Mouse (Mus musculus) cerebellum, adult 2 months (tissue): ENCODE measurements around the gene Bola1. TPM values are rescaled to one million over a fixed set of nuclear protein-coding genes. Genes with fewer than 3 reads are reported as not detected.
A peak's percentile ranks its signal among the peaks of the same experiment; 100 is the strongest.

Experiments used
- DNase-seq, 2 experiments: peaks; one replicate each; pipeline ENCODE4 v3.0.0; 2021
- H3K27ac ChIP-seq: fragments of 200-500 bp; 2 replicates; pipeline ENCODE4 v1.5.1; 2012; ENCODE audit warnings: low read length, control low read depth, inconsistent platforms; ENCODE audit not compliant: insufficient read depth
- H3K27me3 ChIP-seq: fragments of 200-500 bp; 2 replicates; pipeline ENCODE4 v1.6.1; 2012; ENCODE audit warnings: inconsistent platforms, mild to moderate bottlenecking, low read length, moderate library complexity; ENCODE audit not compliant: control insufficient read depth, insufficient read depth
- H3K4me1 ChIP-seq: fragments of 200-500 bp; 2 replicates; pipeline ENCODE4 v1.6.1; 2011; ENCODE audit warnings: low read length; ENCODE audit not compliant: control insufficient read depth, insufficient read depth
- H3K4me3 ChIP-seq: fragments of 200-500 bp; replicated peaks from 2 replicates; pipeline ENCODE3; 2011; ENCODE audit warnings: mild to moderate bottlenecking, low read depth, low read length, control low read depth; ENCODE audit not compliant: insufficient read depth
- CTCF ChIP-seq: fragments of 200-500 bp; IDR thresholded peaks from 2 replicates; pipeline ENCODE4 v1.5.1; 2011; ENCODE audit warnings: low read depth, mild to moderate bottlenecking, control low read depth, low read length, moderate library complexity, borderline replicate concordance; ENCODE audit not compliant: insufficient read depth
- POLR2A ChIP-seq: fragments of 200-500 bp; IDR thresholded peaks from 2 replicates; pipeline ENCODE4 v1.6.1; 2011; ENCODE audit warnings: low read length, control low read depth, borderline replicate concordance; ENCODE audit not compliant: insufficient read depth
- WGBS: fragments of 180-500 bp; shearing (Covaris S2); methylation state at CpG from one replicate; pipeline ENCODE4 v1.1.7; 2018; 5-methylcytosine and 5-hydroxymethylcytosine counted together
- polyA plus RNA-seq: library from polyadenylated mRNA; depleted of rRNA; stranded (reverse); fragments of >200 nt; gene quantifications from 2 replicates; pipeline ENCODE4 v1.2.3, GENCODE M21; 2012

The Bola1 gene
- polyA plus RNA-seq, 1 experiment, result 47.0 TPM

DNA sequence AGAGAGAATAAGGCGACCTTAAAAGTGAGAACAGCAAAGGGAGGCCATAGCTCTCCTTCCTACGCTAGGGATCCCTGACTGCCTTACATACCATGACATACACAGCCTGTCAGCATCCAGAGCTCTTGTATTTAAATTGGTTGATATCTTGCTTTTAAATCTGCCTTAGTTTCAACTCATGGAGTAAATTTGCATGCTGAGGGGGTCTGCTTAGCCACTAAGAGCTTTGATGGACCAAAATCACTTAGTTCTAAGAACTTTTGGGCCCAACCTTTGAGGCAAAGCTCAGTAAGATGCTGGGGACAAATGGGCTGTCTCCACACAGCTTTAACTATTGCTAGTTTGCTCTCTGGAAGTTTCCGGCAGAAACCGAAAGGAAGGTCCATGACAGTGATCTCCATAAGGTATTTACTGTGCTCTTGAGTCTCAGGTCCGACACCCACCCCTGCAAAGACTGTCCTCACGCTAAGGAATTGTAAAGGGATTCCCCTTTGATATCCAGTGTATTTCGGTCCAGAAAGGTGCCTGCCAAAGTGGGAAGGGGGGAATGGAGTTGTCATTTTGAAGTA, 17.9 kb upstream of the Bola1 start:
- TF ChIP-seq CTCF (no peak), POLR2A (no peak)
- Histone ChIP-seq H3K27ac (no peak overlapping the region), H3K4me3 (no peak overlapping the region), H3K4me1 (no peaks in the 10 kb centered on the region), H3K27me3 (no peaks in the 10 kb centered on the region)
- WGBS, result 45% methylated on average over 7 of the region's 7 CpGs
- DNase-seq, result no peak

- H3K27me3 ChIP-seq, result no peaks in the 10 kb centered on the region
- no peak overlapping the region for H3K27ac ChIP-seq
- 84% methylated on average over 4 of the region's 4 CpGs for WGBS
- no peaks in the 10 kb centered on the region for H3K4me1 ChIP-seq
- TF ChIP-seq POLR2A (no peak), CTCF (no peak)
- no peak for DNase-seq
- no peak overlapping the region for H3K4me3 ChIP-seq
Observed at GRCm38 (mm10) chr3:96236834-96237334, 17.4 kb upstream of the Bola1 start.

- Histone ChIP-seq H3K4me3 (no peak overlapping the region), H3K4me1 (no peaks in the 10 kb centered on the region), H3K27me3 (no peaks in the 10 kb centered on the region), H3K27ac (no peak overlapping the region)
- no peak for DNase-seq
- WGBS, result 64% methylated on average over 3 of the region's 3 CpGs
- no peak for TF ChIP-seq CTCF
- TF ChIP-seq POLR2A, result no peak
Observed at GRCm38 (mm10) chr3:96235836-96236235, 16.3 kb upstream of the Bola1 start.

DNA sequence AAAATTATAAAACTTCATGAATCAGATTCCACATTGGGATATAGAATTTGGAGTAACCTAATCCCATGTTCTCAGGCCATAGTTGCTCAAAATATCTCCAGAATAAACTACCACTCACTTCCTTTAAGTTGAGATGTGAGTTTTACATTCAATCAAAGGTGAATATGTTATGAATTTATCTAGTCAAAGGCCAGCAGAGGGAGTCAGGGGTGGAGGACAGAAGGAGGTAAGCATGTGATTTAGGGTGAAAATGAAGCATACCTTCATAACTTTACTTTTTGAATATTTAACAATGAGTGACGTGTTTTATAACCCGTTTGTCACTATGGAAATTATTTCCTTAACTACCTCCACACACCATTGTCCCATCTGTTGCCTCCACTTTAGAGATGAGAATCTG, 15.4 kb upstream of the Bola1 start:
- DNase-seq, result no peak
- H3K27ac ChIP-seq, result no peak overlapping the region
- WGBS, result 67% methylated on average over 2 of the region's 2 CpGs
- no peaks in the 10 kb centered on the region for H3K4me1 ChIP-seq
- H3K27me3 ChIP-seq, result no peaks in the 10 kb centered on the region
- no peak overlapping the region for H3K4me3 ChIP-seq
- TF ChIP-seq POLR2A (no peak), CTCF (no peak)

- no peak for TF ChIP-seq CTCF
- no peak for TF ChIP-seq POLR2A
- no peak overlapping the region for H3K4me3 ChIP-seq
- H3K27me3 ChIP-seq, result no peaks in the 10 kb centered on the region
- H3K27ac ChIP-seq, result 0 out of 2 replicates have a peak overlapping the region, but pooled peaks have one; percentile 21
- 68% methylated on average over 2 of the region's 2 CpGs for WGBS
- no peaks in the 10 kb centered on the region for H3K4me1 ChIP-seq
- no peak for DNase-seq
Observed at GRCm38 (mm10) chr3:96231758-96232120, 12.2 kb upstream of the Bola1 start.

DNA sequence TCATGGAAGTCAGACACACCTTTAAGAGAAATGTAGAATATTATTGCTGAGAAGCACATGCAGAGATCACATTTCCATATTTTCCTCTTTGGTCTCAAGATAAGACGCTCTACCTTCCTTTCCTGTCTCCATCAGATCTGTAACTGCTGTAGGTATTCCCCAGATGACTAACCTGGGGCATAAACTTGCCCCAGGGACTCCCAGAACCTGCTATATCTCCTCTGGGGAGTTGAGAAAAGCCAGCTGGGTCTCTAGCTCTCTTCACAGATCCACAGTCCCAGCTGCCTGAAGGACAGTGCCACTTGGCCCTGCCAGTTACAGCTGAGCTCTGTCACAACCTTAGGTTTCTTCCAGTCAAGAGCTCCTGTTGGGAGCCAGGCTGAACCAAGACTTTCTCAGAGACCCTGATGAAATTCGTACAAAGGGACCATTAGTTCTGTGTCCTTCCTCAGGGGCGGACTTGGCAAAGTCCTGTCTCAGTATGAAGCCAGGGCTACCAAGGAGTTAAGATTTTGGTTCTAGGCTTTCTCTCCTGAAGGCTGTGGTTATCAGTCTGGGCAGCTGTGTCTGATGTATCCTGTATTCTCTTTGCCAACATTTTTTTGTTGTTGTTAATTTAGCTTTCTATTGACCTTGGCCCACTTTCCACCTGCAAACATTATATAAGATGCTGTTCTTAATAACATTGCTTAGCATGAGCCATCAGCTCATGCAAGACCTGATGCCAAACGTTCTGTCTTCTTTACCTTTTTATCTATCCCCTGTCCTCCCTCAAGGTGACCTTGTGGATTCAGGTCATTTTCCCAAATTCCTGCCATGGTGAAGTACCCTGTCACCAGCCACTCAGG, 11.6 kb upstream of the Bola1 start:
- TF ChIP-seq POLR2A (no peak), CTCF (no peak)
- Histone ChIP-seq H3K4me3 (no peak overlapping the region), H3K27me3 (no peaks in the 10 kb centered on the region), H3K27ac (0 out of 2 replicates have a peak overlapping the region, but pooled peaks have one; percentile 21), H3K4me1 (no peaks in the 10 kb centered on the region)
- no peak for DNase-seq
- WGBS, result 67% methylated on average over 4 of the region's 4 CpGs

DNA sequence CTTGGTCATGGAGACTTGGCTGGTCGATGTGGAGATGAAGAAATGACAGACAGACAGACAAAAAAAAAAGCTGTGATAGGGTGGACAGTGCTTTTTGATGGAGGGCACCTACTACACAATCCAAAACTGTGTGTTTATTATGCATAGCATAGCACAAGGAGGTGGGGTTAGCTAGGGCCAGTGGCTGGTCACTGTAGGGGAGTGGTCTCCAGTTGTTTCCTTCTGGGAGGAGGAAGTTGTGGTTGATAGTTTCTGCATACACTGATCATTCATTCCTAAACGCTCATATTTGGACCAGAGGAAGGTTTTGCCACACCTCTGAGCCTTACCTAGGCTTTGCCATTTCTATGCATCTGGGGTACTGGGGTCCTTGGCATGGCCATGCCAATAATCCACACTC, 10.9 kb upstream of the Bola1 start:
- Histone ChIP-seq H3K27me3 (no peaks in the 10 kb centered on the region), H3K4me3 (no peak overlapping the region), H3K4me1 (peaks cover 3% of the 10 kb centered on the region; the same call in 1 of the 2 replicates), H3K27ac (no peak overlapping the region)
- 83% methylated on average over 2 of the region's 2 CpGs for WGBS
- no peak for DNase-seq
- TF ChIP-seq POLR2A, result no peak
- no peak for TF ChIP-seq CTCF

GRCm38 (mm10) chr3:96228828-96229227, 9.3 kb upstream of the Bola1 start:
- Histone ChIP-seq H3K27me3 (no peaks in the 10 kb centered on the region), H3K4me1 (peaks cover 8% of the 10 kb centered on the region; the same call in 1 of the 2 replicates), H3K4me3 (no peak overlapping the region), H3K27ac (no peak overlapping the region)
- WGBS, result 82% methylated on average over 2 of the region's 2 CpGs
- DNase-seq, result no peak
- TF ChIP-seq POLR2A (no peak), CTCF (no peak)
